9 mouse cellular contexts compared by ENCODE assay signal in the genomic region with DNA sequence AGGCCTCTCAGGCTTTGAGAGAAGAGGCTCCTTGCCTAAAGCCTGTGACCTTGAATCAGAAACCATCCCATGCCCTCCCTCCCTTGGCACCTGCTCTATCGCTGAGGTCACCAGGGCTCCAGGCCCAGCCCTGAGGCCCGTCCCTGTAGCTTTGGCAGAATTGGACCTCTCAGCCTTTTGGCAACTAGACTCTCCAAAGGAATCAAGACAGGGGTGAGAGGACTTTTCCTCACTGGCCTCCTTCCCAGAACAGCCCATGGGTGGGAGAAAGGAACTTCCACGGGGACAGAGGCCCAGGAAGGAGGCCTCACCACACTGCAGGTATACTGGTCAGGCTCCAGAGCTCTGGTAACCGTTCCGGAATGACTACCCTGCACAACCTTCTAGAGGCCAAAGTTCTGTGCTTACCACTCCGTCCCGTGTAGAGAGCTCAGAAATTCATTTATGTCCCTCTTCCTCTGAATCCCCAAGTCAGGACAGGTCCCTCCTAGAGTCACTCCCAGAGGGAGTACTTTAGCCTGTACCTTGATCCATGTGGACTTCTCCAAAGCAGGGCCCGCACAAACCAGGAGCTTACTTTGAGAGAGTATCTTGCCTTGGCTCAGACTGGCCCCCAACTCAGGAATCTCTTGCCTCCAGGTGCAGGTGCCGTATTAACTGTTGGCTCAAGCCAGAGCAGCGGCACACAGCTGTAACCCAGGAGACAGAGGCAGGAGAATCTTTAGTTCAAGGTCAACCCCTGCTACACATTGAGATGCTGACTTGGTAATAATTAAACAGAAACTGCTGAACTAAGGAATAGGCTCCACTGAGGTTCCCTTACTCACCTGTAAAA. TPM values are rescaled to one million over a fixed set of nuclear protein-coding genes. Genes with fewer than 3 reads are reported as not detected.
DNase-seq lines count a peak whose midpoint lies in the region; ATAC-seq and TF ChIP-seq lines count a peak whose summit lies in the region.
"Had no signal": no experiment of that assay in that cellular context is flagged by ENCODE, and none has a peak within 500 bp of the region (broad histone marks: within the 10 kb centered on the region; RNA-seq: fewer than 3 reads in every experiment).

No protein-coding gene starts in this region.

- H3K27ac ChIP-seq in stomach, embryonic 14.5 days (ENCODE audit: low read length), result no peak overlapping the region
- no peak overlapping the region for H3K27ac ChIP-seq in stomach, postnatal 0 days (replicated peaks)
- peak overlapping the region; percentile 95 for H3K27ac ChIP-seq in gastrocnemius, adult 2 months
- H3K27ac ChIP-seq in hindbrain, embryonic 15.5 days (replicated peaks), result no peak overlapping the region
- H3K27ac ChIP-seq in liver, embryonic 14.5 days, result no peak overlapping the region
- H3K27ac ChIP-seq: liver, embryonic 15.5 days had no signal

- no peak for ATAC-seq in stomach, embryonic 14.5 days (ENCODE audit: insufficient number of reproducible peaks, insufficient read depth, low FRiP score, low read depth)
- ATAC-seq in stomach, postnatal 0 days (ENCODE audit: low FRiP score, low TSS enrichment), result no peak
- no peak for ATAC-seq in hindbrain, embryonic 15.5 days (ENCODE audit: low FRiP score, low read depth)
- ATAC-seq in liver, embryonic 14.5 days (ENCODE audit: insufficient read depth), result no peak

- TF ChIP-seq CTCF in stomach, postnatal 0 days (IDR thresholded peaks at IDR 0.05; ENCODE audit: low read depth), result no peak
- TF ChIP-seq CTCF in gastrocnemius, adult 2 months (IDR thresholded peaks at IDR 0.05), result no peak
- TF ChIP-seq CTCF in liver, embryonic 14.5 days (IDR thresholded peaks at IDR 0.05; ENCODE audit: low read depth), result no peak

- H3K27me3 ChIP-seq in stomach, embryonic 14.5 days (ENCODE audit: control insufficient read depth, insufficient read depth, low read length), result peaks cover 4% of the 10 kb centered on the region; the same call in 1 of the 2 replicates
- H3K27me3 ChIP-seq in stomach, postnatal 0 days (ENCODE audit: control insufficient read depth, insufficient read depth, low read length), result peaks cover 3% of the 10 kb centered on the region; the same call in 1 of the 2 replicates
- H3K27me3 ChIP-seq in hindbrain, embryonic 15.5 days, result peaks cover 7% of the 10 kb centered on the region; the same call in 1 of the 2 replicates
- peaks cover 52% of the 10 kb centered on the region for H3K27me3 ChIP-seq in liver, embryonic 14.5 days (ENCODE audit: control insufficient read depth, insufficient read depth, low read length)

- no peak for DNase-seq in stomach, postnatal 0 days (ENCODE audit: low spot score)
- peak; percentile 83 for DNase-seq in gastrocnemius, adult 2 months
- no peak for DNase-seq in liver, embryonic 14.5 days (ENCODE audit: low read depth in 3 of 3, low spot score in 3 of 3)
- DNase-seq in right cerebral cortex, postnatal 25 days, result no peak
- DNase-seq in urinary bladder, adult 2 months (ENCODE audit: low spot score), result no peak
- DNase-seq in left cerebral cortex, adult 18-20 months (ENCODE audit: low spot score in 2 of 2), result no peak

- no peak for TF ChIP-seq EP300 in stomach, postnatal 0 days (optimal IDR thresholded peaks at IDR 0.05)
- TF ChIP-seq EP300 in liver, embryonic 14.5 days (IDR thresholded peaks at IDR 0.05; ENCODE audit: low read depth), result no peak

- H3K9ac ChIP-seq in stomach, embryonic 14.5 days (replicated peaks; ENCODE audit: low read depth, low read length), result no peak overlapping the region
- no peak overlapping the region for H3K9ac ChIP-seq in stomach, postnatal 0 days (ENCODE audit: low read length)
- no peak overlapping the region for H3K9ac ChIP-seq in hindbrain, embryonic 15.5 days
- H3K9ac ChIP-seq in liver, embryonic 14.5 days (replicated peaks), result no peak overlapping the region

- 75% methylated on average over 10 of the region's 10 CpGs for WGBS in stomach, embryonic 14.5 days
- 74% methylated on average over 10 of the region's 10 CpGs for WGBS in stomach, postnatal 0 days
- 75% methylated on average over 10 of the region's 10 CpGs for whole genome bisulfite sequencing in hindbrain, embryonic 15.5 days
- 72% methylated on average over 10 of the region's 10 CpGs for WGBS in liver, embryonic 14.5 days (ENCODE audit: insufficient replicate concordance)

- H3K4me2 ChIP-seq in stomach, embryonic 14.5 days (replicated peaks; ENCODE audit: low read depth, low read length), result peak overlapping the region; percentile 93; the same call in 1 of the 2 replicates
- no peak overlapping the region for H3K4me2 ChIP-seq in stomach, postnatal 0 days (replicated peaks; ENCODE audit: low read depth)
- H3K4me2 ChIP-seq in hindbrain, embryonic 15.5 days, result peak overlapping the region; percentile 90
- H3K4me2 ChIP-seq in liver, embryonic 14.5 days (ENCODE audit: low read depth), result peak overlapping the region; percentile 75

- no peaks in the 10 kb centered on the region for H3K9me3 ChIP-seq in stomach, embryonic 14.5 days (ENCODE audit: control insufficient read depth, low read depth, low read length)
- no peaks in the 10 kb centered on the region for H3K9me3 ChIP-seq in stomach, postnatal 0 days (ENCODE audit: control insufficient read depth, low read length)
- no peaks in the 10 kb centered on the region for H3K9me3 ChIP-seq in hindbrain, embryonic 15.5 days
- no peaks in the 10 kb centered on the region for H3K9me3 ChIP-seq in liver, embryonic 14.5 days (ENCODE audit: control insufficient read depth, low read length)
- H3K9me3 ChIP-seq: liver, embryonic 15.5 days had no signal

- intact Hi-C loops in gastrocnemius, adult 2 months (cut with DNase I), result no loop called here

- H3K36me3 ChIP-seq in stomach, embryonic 14.5 days (ENCODE audit: control insufficient read depth, insufficient read depth, low read length), result no peaks in the 10 kb centered on the region
- H3K36me3 ChIP-seq in stomach, postnatal 0 days (ENCODE audit: control insufficient read depth, insufficient read depth, low read length), result no peaks in the 10 kb centered on the region
- H3K36me3 ChIP-seq in hindbrain, embryonic 15.5 days, result no peaks in the 10 kb centered on the region
- H3K36me3 ChIP-seq in liver, embryonic 14.5 days (replicated peaks; ENCODE audit: control insufficient read depth, insufficient read depth, low read depth), result no peaks in the 10 kb centered on the region
- H3K36me3 ChIP-seq: liver, embryonic 15.5 days had no signal

- H3K4me1 ChIP-seq in stomach, embryonic 14.5 days (ENCODE audit: control insufficient read depth, insufficient read depth, low read length), result no peaks in the 10 kb centered on the region
- 0 out of 2 replicates have a peak, but pooled peaks cover 4% of the 10 kb centered on the region for H3K4me1 ChIP-seq in stomach, postnatal 0 days (replicated peaks; ENCODE audit: control insufficient read depth, insufficient read depth)
- peaks cover 31% of the 10 kb centered on the region for H3K4me1 ChIP-seq in hindbrain, embryonic 15.5 days (replicated peaks)
- H3K4me1 ChIP-seq in liver, embryonic 14.5 days (replicated peaks; ENCODE audit: control insufficient read depth in 2 of 2, insufficient read depth in 2 of 2, low read length in 1 of 2), result peaks cover 7 to 18% of the 10 kb centered on the region in 2 experiments

- peak overlapping the region; percentile 41; the same call in 1 of the 2 replicates for H3K4me3 ChIP-seq in stomach, embryonic 14.5 days (ENCODE audit: low read depth, low read length)
- no peak overlapping the region for H3K4me3 ChIP-seq in stomach, postnatal 0 days (ENCODE audit: low read depth, low read length)
- H3K4me3 ChIP-seq in gastrocnemius, adult 2 months, result peak overlapping the region; percentile 87
- H3K4me3 ChIP-seq in hindbrain, embryonic 15.5 days, result peak overlapping the region; percentile 66; the same call in 1 of the 2 replicates
- no peak overlapping the region for H3K4me3 ChIP-seq in liver, embryonic 14.5 days (ENCODE audit: insufficient read depth in 1 of 2, low read depth in 2 of 2, low read length in 2 of 2)

RNA-seq across cellular contexts. Expression of a gene that starts 1.4 kb away (rescaled TPM):
- 5.1 and 5.6 TPM in 2 replicates for polyA plus RNA-seq in stomach, embryonic 14.5 days (2014; fragmentation: Nextera tagmentation; extraction: Ambion mirVana)
- 74.2 and 83.8 TPM in 2 replicates for polyA plus RNA-seq in stomach, postnatal 0 days (2015; fragmentation: Nextera tagmentation; extraction: Ambion mirVana)
- total RNA-seq in gastrocnemius, adult 2 months (2021), result 1,000 to 10,000 TPM in 1 of 2 experiments, 100 to 1,000 TPM in 1; 551 to 1,329 TPM
- 265 and 266 TPM in 2 replicates for polyA plus RNA-seq in hindbrain, embryonic 15.5 days (2015; fragmentation: Nextera tagmentation; extraction: Ambion mirVana)
- polyA plus RNA-seq in liver, embryonic 14.5 days (2012; rRNA removed), result 0.15 and 0.61 TPM in 2 replicates
- polyA plus RNA-seq in liver, embryonic 14.5 days (2014; fragmentation: Nextera tagmentation; extraction: Ambion mirVana), result 0.22 and 0.29 TPM in 2 replicates
- polyA plus RNA-seq in urinary bladder, adult 2 months (2012; rRNA removed), result 22.5 and 23.1 TPM in 2 replicates
- 100 to 1,000 TPM; 135 to 150 TPM for total RNA-seq in left cerebral cortex, adult 18-20 months (2021)

RNA-seq across cellular contexts. Expression of a gene that starts 1.5 kb away (rescaled TPM):
- not detected in 2 replicates for polyA plus RNA-seq in stomach, embryonic 14.5 days (2014; fragmentation: Nextera tagmentation; extraction: Ambion mirVana)
- polyA plus RNA-seq in stomach, postnatal 0 days (2015; fragmentation: Nextera tagmentation; extraction: Ambion mirVana), result not detected in 2 replicates
- total RNA-seq in gastrocnemius, adult 2 months (2021), result under 1 TPM in 1 of 2 experiments, not detected in 1; 0.54 TPM
- 1.9 TPM in 2 replicates for polyA plus RNA-seq in hindbrain, embryonic 15.5 days (2015; fragmentation: Nextera tagmentation; extraction: Ambion mirVana)
- 0.08 TPM in 1 of 2 replicates, not detected in the other for polyA plus RNA-seq in liver, embryonic 14.5 days (2012; rRNA removed)
- not detected in 2 replicates for polyA plus RNA-seq in liver, embryonic 14.5 days (2014; fragmentation: Nextera tagmentation; extraction: Ambion mirVana)
- polyA plus RNA-seq in urinary bladder, adult 2 months (2012; rRNA removed), result 0.21 and 1.1 TPM in 2 replicates
- under 1 TPM in 1 of 2 experiments, not detected in 1; 0.75 TPM for total RNA-seq in left cerebral cortex, adult 18-20 months (2021)
- polyA plus RNA-seq: liver, embryonic 15.5 days had no signal

RNA-seq across cellular contexts. Expression of a gene that starts 28.0 kb away (rescaled TPM):
- polyA plus RNA-seq in stomach, embryonic 14.5 days (2014; fragmentation: Nextera tagmentation; extraction: Ambion mirVana), result 39.9 and 40.7 TPM in 2 replicates
- 137 and 142 TPM in 2 replicates for polyA plus RNA-seq in stomach, postnatal 0 days (2015; fragmentation: Nextera tagmentation; extraction: Ambion mirVana)
- total RNA-seq in gastrocnemius, adult 2 months (2021), result 10 to 100 TPM; 48.0 to 70.7 TPM
- polyA plus RNA-seq in hindbrain, embryonic 15.5 days (2015; fragmentation: Nextera tagmentation; extraction: Ambion mirVana), result 36.3 and 37.5 TPM in 2 replicates
- polyA plus RNA-seq in liver, embryonic 14.5 days (2012; rRNA removed), result 0.45 and 0.48 TPM in 2 replicates
- 0.23 and 0.30 TPM in 2 replicates for polyA plus RNA-seq in liver, embryonic 14.5 days (2014; fragmentation: Nextera tagmentation; extraction: Ambion mirVana)
- polyA plus RNA-seq in urinary bladder, adult 2 months (2012; rRNA removed), result 84.7 and 87.7 TPM in 2 replicates
- total RNA-seq in left cerebral cortex, adult 18-20 months (2021), result 10 to 100 TPM; 11.5 to 12.8 TPM

RNA-seq across cellular contexts. Expression of a gene that starts 52.7 kb away (rescaled TPM):
- polyA plus RNA-seq in stomach, embryonic 14.5 days (2014; fragmentation: Nextera tagmentation; extraction: Ambion mirVana), result 67.2 and 71.2 TPM in 2 replicates
- polyA plus RNA-seq in stomach, postnatal 0 days (2015; fragmentation: Nextera tagmentation; extraction: Ambion mirVana), result 44.8 and 50.4 TPM in 2 replicates
- 10 to 100 TPM; 38.4 to 47.3 TPM for total RNA-seq in gastrocnemius, adult 2 months (2021)
- 84.2 and 85.5 TPM in 2 replicates for polyA plus RNA-seq in hindbrain, embryonic 15.5 days (2015; fragmentation: Nextera tagmentation; extraction: Ambion mirVana)
- 10.8 and 17.1 TPM in 2 replicates for polyA plus RNA-seq in liver, embryonic 14.5 days (2012; rRNA removed)
- 44.9 and 49.7 TPM in 2 replicates for polyA plus RNA-seq in liver, embryonic 14.5 days (2014; fragmentation: Nextera tagmentation; extraction: Ambion mirVana)
- 24.7 and 34.3 TPM in 2 replicates for polyA plus RNA-seq in urinary bladder, adult 2 months (2012; rRNA removed)
- total RNA-seq in left cerebral cortex, adult 18-20 months (2021), result 10 to 100 TPM; 59.3 to 70.6 TPM

RNA-seq across cellular contexts. Expression of a gene that starts 52.9 kb away (rescaled TPM):
- polyA plus RNA-seq in stomach, embryonic 14.5 days (2014; fragmentation: Nextera tagmentation; extraction: Ambion mirVana), result 146 and 148 TPM in 2 replicates
- polyA plus RNA-seq in stomach, postnatal 0 days (2015; fragmentation: Nextera tagmentation; extraction: Ambion mirVana), result 61.6 and 62.9 TPM in 2 replicates
- total RNA-seq in gastrocnemius, adult 2 months (2021), result 10 to 100 TPM in 1 of 2 experiments, 1 to 10 TPM in 1; 9.5 to 13.0 TPM
- polyA plus RNA-seq in hindbrain, embryonic 15.5 days (2015; fragmentation: Nextera tagmentation; extraction: Ambion mirVana), result 95.3 and 98.3 TPM in 2 replicates
- polyA plus RNA-seq in liver, embryonic 14.5 days (2012; rRNA removed), result 39.8 and 50.3 TPM in 2 replicates
- 74.6 and 77.2 TPM in 2 replicates for polyA plus RNA-seq in liver, embryonic 14.5 days (2014; fragmentation: Nextera tagmentation; extraction: Ambion mirVana)
- polyA plus RNA-seq in urinary bladder, adult 2 months (2012; rRNA removed), result 30.7 and 35.2 TPM in 2 replicates
- total RNA-seq in left cerebral cortex, adult 18-20 months (2021), result 10 to 100 TPM; 21.9 to 24.3 TPM

Comparison
In these comparisons a context has a peak if more than half of its experiments do, and no peak if none do; other contexts are left out.
1. H3K4me3 ChIP-seq: peak in stomach, embryonic 14.5 days (single experiment), gastrocnemius, adult 2 months (single experiment) and hindbrain, embryonic 15.5 days (single experiment); none in stomach, postnatal 0 days (single experiment) and liver, embryonic 14.5 days (0 of 2).
2. RNA of a gene that starts 28.0 kb away (polyA plus RNA-seq): 137 to 142 TPM in stomach, postnatal 0 days, 84.7 to 87.7 TPM in urinary bladder, adult 2 months, 39.9 to 40.7 TPM in stomach, embryonic 14.5 days and 36.3 to 37.5 TPM in hindbrain, embryonic 15.5 days; 0.23 to 0.48 TPM in liver, embryonic 14.5 days; every median in the first group is over 10 times any median in the second.